ENCODE assay signal across 16 mouse cellular contexts in genomic region chr15:27991892-27992593, GRCm38 (mm10). TPM values are rescaled to one million over a fixed set of nuclear protein-coding genes. Genes with fewer than 3 reads are reported as not detected.
DNase-seq lines count a peak whose midpoint lies in the region; ATAC-seq and TF ChIP-seq lines count a peak whose summit lies in the region.
"Had no signal": no experiment of that assay in that cellular context is flagged by ENCODE, and none has a peak within 500 bp of the region (broad histone marks: within the 10 kb centered on the region; RNA-seq: fewer than 3 reads in every experiment).

No protein-coding gene starts in this region.

- WGBS in heart, adult 2 months, result 54% methylated on average over 6 of the region's 6 CpGs
- 33% methylated on average over 6 of the region's 6 CpGs for WGBS in kidney, embryonic 15.5 days
- WGBS in limb, embryonic 15.5 days, result 42% methylated on average over 6 of the region's 6 CpGs

- no peak overlapping the region for H3K9ac ChIP-seq in heart, adult 2 months (ENCODE audit: low read depth, low read length)
- no peak overlapping the region for H3K9ac ChIP-seq in kidney, embryonic 15.5 days
- no peak overlapping the region for H3K9ac ChIP-seq in limb, embryonic 15.5 days
- H3K9ac ChIP-seq: hindbrain, embryonic 14.5 days; neural tube, embryonic 15.5 days had no signal

- H3K27me3 ChIP-seq in heart, adult 2 months (ENCODE audit: control insufficient read depth, insufficient read depth, low read length), result no peaks in the 10 kb centered on the region
- no peaks in the 10 kb centered on the region for H3K27me3 ChIP-seq in kidney, embryonic 15.5 days
- no peaks in the 10 kb centered on the region for H3K27me3 ChIP-seq in limb, embryonic 15.5 days
- H3K27me3 ChIP-seq: neural tube, embryonic 15.5 days had no signal

- no peak for DNase-seq in heart, adult 2 months
- no peak for DNase-seq in heart, postnatal 4 days
- DNase-seq in kidney, adult 8-10 months, result no peak
- peak; percentile 60 for DNase-seq in NIH3T3 (ENCODE audit: low read depth)
- DNase-seq in adrenal gland, postnatal 25 days, result no peak
- no peak for DNase-seq in thymus, postnatal 36 days
- DNase-seq: adrenal gland, adult 2 months; cerebellum, adult 9-11 months; embryo, embryonic 11 days; liver had no signal

- no peak for TF ChIP-seq CTCF in heart, adult 2 months (IDR thresholded peaks at IDR 0.05)

- H3K36me3 ChIP-seq in heart, adult 2 months (ENCODE audit: control insufficient read depth, insufficient read depth, low read length), result peaks cover 9% of the 10 kb centered on the region
- H3K36me3 ChIP-seq in kidney, embryonic 15.5 days, result no peaks in the 10 kb centered on the region
- no peaks in the 10 kb centered on the region for H3K36me3 ChIP-seq in limb, embryonic 15.5 days
- H3K36me3 ChIP-seq: neural tube, embryonic 15.5 days had no signal

- H3K4me2 ChIP-seq in kidney, embryonic 15.5 days, result 0 out of 2 replicates have a peak overlapping the region, but pooled peaks have one; percentile 10
- H3K4me2 ChIP-seq in limb, embryonic 15.5 days, result no peak overlapping the region
- H3K4me2 ChIP-seq: hindbrain, embryonic 14.5 days; neural tube, embryonic 15.5 days had no signal

- no peak for TF ChIP-seq POLR2A in heart, adult 2 months (IDR thresholded peaks at IDR 0.05; ENCODE audit: insufficient read depth, low read depth, low read length)

- no peak for TF ChIP-seq EP300 in heart, adult 2 months (IDR thresholded peaks at IDR 0.05; ENCODE audit: insufficient read depth, low read depth, low read length)

- H3K79me2 ChIP-seq in heart, adult 2 months (replicated peaks; ENCODE audit: control insufficient read depth, insufficient read depth, low read length), result peaks cover 10% of the 10 kb centered on the region

- H3K27ac ChIP-seq in heart, adult 2 months, result peak overlapping the region; percentile 7; the same call in 1 of the 2 replicates
- peak overlapping the region; percentile 70 for H3K27ac ChIP-seq in kidney, embryonic 15.5 days
- peak overlapping the region; percentile 38; the same call in 1 of the 2 replicates for H3K27ac ChIP-seq in limb, embryonic 15.5 days
- H3K27ac ChIP-seq: hindbrain, embryonic 14.5 days; left cerebral cortex, adult 2 months; neural tube, embryonic 15.5 days had no signal

- intact Hi-C loops in heart, adult 2 months (cut with DNase I), result loop anchor here (2.0 kb wide), 1 partner anchor 21 kb away; no protein-coding TSS in a partner anchor

- ATAC-seq in kidney, embryonic 15.5 days (replicated peaks; ENCODE audit: low FRiP score), result peak; percentile 44; the same call in 1 of the 2 replicates
- no peak for ATAC-seq in limb, embryonic 15.5 days (ENCODE audit: insufficient number of reproducible peaks, low FRiP score, low TSS enrichment, low read depth)
- ATAC-seq: forebrain, embryonic 16.5 days had no signal

- peaks cover 23% of the 10 kb centered on the region for H3K4me1 ChIP-seq in heart, adult 2 months (ENCODE audit: control insufficient read depth, insufficient read depth, low read length)
- peaks cover 84% of the 10 kb centered on the region for H3K4me1 ChIP-seq in kidney, embryonic 15.5 days
- H3K4me1 ChIP-seq in limb, embryonic 15.5 days, result peaks cover 70% of the 10 kb centered on the region

- no peak overlapping the region for H3K4me3 ChIP-seq in heart, adult 2 months
- no peak overlapping the region for H3K4me3 ChIP-seq in kidney, embryonic 15.5 days (replicated peaks)
- no peak overlapping the region for H3K4me3 ChIP-seq in limb, embryonic 15.5 days
- H3K4me3 ChIP-seq: left cerebral cortex, adult 2 months; neural tube, embryonic 15.5 days had no signal

- no peaks in the 10 kb centered on the region for H3K9me3 ChIP-seq in kidney, embryonic 15.5 days (replicated peaks)
- no peaks in the 10 kb centered on the region for H3K9me3 ChIP-seq in limb, embryonic 15.5 days
- H3K9me3 ChIP-seq: neural tube, embryonic 15.5 days had no signal

RNA-seq across cellular contexts. Expression of gene Trio, which starts 33.6 kb away (rescaled TPM):
- total RNA-seq in heart, adult 2 months (2021), result 10 to 100 TPM; 33.8 to 44.2 TPM
- polyA plus RNA-seq in heart, adult 2 months (2012; rRNA removed), result 28.0 and 41.3 TPM in 2 replicates
- 10 to 100 TPM; 91.2 to 98.7 TPM for total RNA-seq in heart, postnatal 4 days (2021)
- 27.3 and 28.8 TPM in 2 replicates for polyA plus RNA-seq in kidney, embryonic 15.5 days (2015; fragmentation: Nextera tagmentation; extraction: Ambion mirVana)
- 44.9 and 52.8 TPM in 2 replicates for polyA plus RNA-seq in limb, embryonic 15.5 days (2015; fragmentation: Nextera tagmentation; extraction: Ambion mirVana)
- 71.1 and 85.2 TPM in 2 replicates for total RNA-seq in adrenal gland, postnatal 25 days (2021)

Comparison
In these comparisons a context has a peak if more than half of its experiments do, and no peak if none do; other contexts are left out.
1. H3K27ac ChIP-seq: peak in every context shown above with its lines; median percentile 70 in kidney, embryonic 15.5 days; 38 in limb, embryonic 15.5 days; 7 in heart, adult 2 months.